ENCODE assay signal across 8 mouse cellular contexts in the genomic region with DNA sequence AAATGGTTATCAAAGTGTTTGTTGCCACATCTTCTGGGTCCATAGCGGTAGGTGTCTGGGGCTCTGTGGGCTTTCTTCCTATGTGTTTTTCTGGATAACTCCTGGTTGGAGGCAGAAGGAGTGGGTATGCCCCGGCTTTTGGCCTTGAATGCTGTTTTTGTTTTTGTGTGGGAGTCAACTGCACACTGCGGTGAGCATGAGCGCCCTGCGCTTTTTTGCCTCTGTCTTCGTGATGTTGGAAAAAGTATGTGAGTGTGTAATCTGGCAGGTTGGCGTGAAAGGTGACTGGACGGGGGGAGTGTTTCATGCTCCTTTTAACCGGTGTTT. TPM values are rescaled to one million over a fixed set of nuclear protein-coding genes. Genes with fewer than 3 reads are reported as not detected.
DNase-seq lines count a peak whose midpoint lies in the region; ATAC-seq lines count a peak whose summit lies in the region.

No protein-coding gene starts in this region.

- no peaks in the 10 kb centered on the region for H3K9me3 ChIP-seq in heart, embryonic 15.5 days (replicated peaks)
- no peaks in the 10 kb centered on the region for H3K9me3 ChIP-seq in embryonic facial prominence, embryonic 10.5 days
- H3K9me3 ChIP-seq in hindbrain, embryonic 16.5 days (ENCODE audit: control insufficient read depth, low read length), result no peaks in the 10 kb centered on the region
- H3K9me3 ChIP-seq in midbrain, embryonic 14.5 days (ENCODE audit: control insufficient read depth, low read length), result no peaks in the 10 kb centered on the region

- peak overlapping the region; percentile 97 for H3K27ac ChIP-seq in heart, embryonic 15.5 days
- peak overlapping the region; percentile 72 for H3K27ac ChIP-seq in embryonic facial prominence, embryonic 10.5 days (replicated peaks)
- no peak overlapping the region for H3K27ac ChIP-seq in hindbrain, embryonic 16.5 days (ENCODE audit: low read depth, low read length)
- no peak overlapping the region for H3K27ac ChIP-seq in midbrain, embryonic 14.5 days (replicated peaks; ENCODE audit: low read depth, low read length)

- no peak for DNase-seq in heart, postnatal 4 days
- DNase-seq in embryonic facial prominence, embryonic 10.5 days (ENCODE audit: low spot score), result no peak
- no peak for DNase-seq in midbrain, embryonic 14.5 days
- DNase-seq in right cerebral cortex, adult 18-20 months, result no peak
- no peak for DNase-seq in gastrocnemius, adult 18-20 months (ENCODE audit: low spot score)
- DNase-seq in cerebellum, adult 11 months, result no peak

- no peaks in the 10 kb centered on the region for H3K36me3 ChIP-seq in heart, embryonic 15.5 days
- H3K36me3 ChIP-seq in embryonic facial prominence, embryonic 10.5 days (replicated peaks), result no peaks in the 10 kb centered on the region
- H3K36me3 ChIP-seq in hindbrain, embryonic 16.5 days (ENCODE audit: control insufficient read depth, insufficient read depth, low read length), result no peaks in the 10 kb centered on the region
- no peaks in the 10 kb centered on the region for H3K36me3 ChIP-seq in midbrain, embryonic 14.5 days (ENCODE audit: control insufficient read depth, insufficient read depth, low read length)

- no peak for ATAC-seq in heart, embryonic 15.5 days (replicated peaks; ENCODE audit: insufficient number of reproducible peaks, insufficient read depth, low FRiP score, low read depth)
- no peak; the same call in 1 of the 2 replicates for ATAC-seq in hindbrain, embryonic 16.5 days
- peak; percentile 14; the same call in 1 of the 2 replicates for ATAC-seq in midbrain, embryonic 14.5 days (ENCODE audit: low FRiP score, low TSS enrichment)

- peak overlapping the region; percentile 57 for H3K4me3 ChIP-seq in heart, embryonic 15.5 days
- peak overlapping the region; percentile 51 for H3K4me3 ChIP-seq in embryonic facial prominence, embryonic 10.5 days
- H3K4me3 ChIP-seq in hindbrain, embryonic 16.5 days (ENCODE audit: low read length), result peak overlapping the region; percentile 26
- peak overlapping the region; percentile 14 for H3K4me3 ChIP-seq in midbrain, embryonic 14.5 days (replicated peaks; ENCODE audit: low read depth, low read length)

- no peaks in the 10 kb centered on the region for H3K27me3 ChIP-seq in heart, embryonic 15.5 days
- peaks cover 11% of the 10 kb centered on the region; the same call in 1 of the 2 replicates for H3K27me3 ChIP-seq in embryonic facial prominence, embryonic 10.5 days (replicated peaks; ENCODE audit: low read depth, poor library complexity, severe bottlenecking)
- H3K27me3 ChIP-seq in hindbrain, embryonic 16.5 days (replicated peaks; ENCODE audit: control insufficient read depth, insufficient read depth, low read length), result no peaks in the 10 kb centered on the region
- no peaks in the 10 kb centered on the region for H3K27me3 ChIP-seq in midbrain, embryonic 14.5 days (ENCODE audit: control insufficient read depth, insufficient read depth, low read length)

- H3K4me2 ChIP-seq in heart, embryonic 15.5 days, result peak overlapping the region; percentile 63
- peak overlapping the region; percentile 58 for H3K4me2 ChIP-seq in hindbrain, embryonic 16.5 days (ENCODE audit: low read length)
- H3K4me2 ChIP-seq in midbrain, embryonic 14.5 days (ENCODE audit: low read length), result peak overlapping the region; percentile 48

- H3K4me1 ChIP-seq in heart, embryonic 15.5 days (replicated peaks), result peaks cover 18% of the 10 kb centered on the region
- H3K4me1 ChIP-seq in embryonic facial prominence, embryonic 10.5 days, result peaks cover 19% of the 10 kb centered on the region
- peaks cover 7% of the 10 kb centered on the region; the same call in 1 of the 2 replicates for H3K4me1 ChIP-seq in hindbrain, embryonic 16.5 days (ENCODE audit: control insufficient read depth, insufficient read depth, low read depth, low read length)
- peaks cover 7% of the 10 kb centered on the region for H3K4me1 ChIP-seq in midbrain, embryonic 14.5 days (ENCODE audit: control insufficient read depth, insufficient read depth, low read length)

- 16% methylated on average over 9 of the region's 9 CpGs for WGBS in heart, embryonic 15.5 days
- WGBS in embryonic facial prominence, embryonic 10.5 days, result 39% methylated on average over 9 of the region's 9 CpGs
- WGBS in hindbrain, embryonic 16.5 days, result 34% methylated on average over 9 of the region's 9 CpGs
- WGBS in midbrain, embryonic 14.5 days, result 27% methylated on average over 9 of the region's 9 CpGs

- peak overlapping the region; percentile 71 for H3K9ac ChIP-seq in heart, embryonic 15.5 days
- H3K9ac ChIP-seq in hindbrain, embryonic 16.5 days (ENCODE audit: low read depth, low read length), result peak overlapping the region; percentile 4
- no peak overlapping the region for H3K9ac ChIP-seq in midbrain, embryonic 14.5 days (replicated peaks; ENCODE audit: low read length)

RNA-seq across cellular contexts. Expression of gene Sh3bgr, which starts 0.4 kb away (rescaled TPM):
- polyA plus RNA-seq in heart, embryonic 15.5 days (2015; fragmentation: Nextera tagmentation; extraction: Ambion mirVana), result 413 and 595 TPM in 2 replicates
- 100 to 1,000 TPM; 519 to 549 TPM for total RNA-seq in heart, postnatal 4 days (2021)
- 1.5 and 1.7 TPM in 2 replicates for polyA plus RNA-seq in embryonic facial prominence, embryonic 10.5 days (2016; fragmentation: Nextera tagmentation; extraction: Ambion mirVana)
- polyA plus RNA-seq in hindbrain, embryonic 16.5 days (2015; fragmentation: Nextera tagmentation; extraction: Ambion mirVana), result 1.8 and 4.2 TPM in 2 replicates
- 1.6 and 2.1 TPM in 2 replicates for polyA plus RNA-seq in midbrain, embryonic 14.5 days (2014; fragmentation: Nextera tagmentation; extraction: Ambion mirVana)
- 1,000 to 10,000 TPM in 1 of 2 experiments, 100 to 1,000 TPM in 1; 908 to 1,105 TPM for total RNA-seq in gastrocnemius, adult 18-20 months (2021)

RNA-seq across cellular contexts. Expression of gene Lca5l, which starts 8.6 kb away (rescaled TPM):
- 1.2 and 1.5 TPM in 2 replicates for polyA plus RNA-seq in heart, embryonic 15.5 days (2015; fragmentation: Nextera tagmentation; extraction: Ambion mirVana)
- 1 to 10 TPM; 1.5 to 1.7 TPM for total RNA-seq in heart, postnatal 4 days (2021)
- polyA plus RNA-seq in embryonic facial prominence, embryonic 10.5 days (2016; fragmentation: Nextera tagmentation; extraction: Ambion mirVana), result 0.80 and 0.85 TPM in 2 replicates
- 1.6 and 1.7 TPM in 2 replicates for polyA plus RNA-seq in hindbrain, embryonic 16.5 days (2015; fragmentation: Nextera tagmentation; extraction: Ambion mirVana)
- polyA plus RNA-seq in midbrain, embryonic 14.5 days (2014; fragmentation: Nextera tagmentation; extraction: Ambion mirVana), result 1.7 and 2.1 TPM in 2 replicates
- under 1 TPM; 0.55 to 0.73 TPM for total RNA-seq in gastrocnemius, adult 18-20 months (2021)

RNA-seq across cellular contexts. Expression of gene B3galt5, which starts 34.9 kb away (rescaled TPM):
- 0.16 and 1.6 TPM in 2 replicates for polyA plus RNA-seq in heart, embryonic 15.5 days (2015; fragmentation: Nextera tagmentation; extraction: Ambion mirVana)
- not detected for total RNA-seq in heart, postnatal 4 days (2021)
- 0.24 and 0.32 TPM in 2 replicates for polyA plus RNA-seq in embryonic facial prominence, embryonic 10.5 days (2016; fragmentation: Nextera tagmentation; extraction: Ambion mirVana)
- polyA plus RNA-seq in hindbrain, embryonic 16.5 days (2015; fragmentation: Nextera tagmentation; extraction: Ambion mirVana), result 6.0 and 6.4 TPM in 2 replicates
- polyA plus RNA-seq in midbrain, embryonic 14.5 days (2014; fragmentation: Nextera tagmentation; extraction: Ambion mirVana), result 3.2 and 3.6 TPM in 2 replicates
- total RNA-seq in gastrocnemius, adult 18-20 months (2021), result not detected

RNA-seq across cellular contexts. Expression of gene Wrb, which starts 55.5 kb away (rescaled TPM):
- polyA plus RNA-seq in heart, embryonic 15.5 days (2015; fragmentation: Nextera tagmentation; extraction: Ambion mirVana), result 49.2 and 52.8 TPM in 2 replicates
- 10 to 100 TPM; 20.4 to 20.6 TPM for total RNA-seq in heart, postnatal 4 days (2021)
- polyA plus RNA-seq in embryonic facial prominence, embryonic 10.5 days (2016; fragmentation: Nextera tagmentation; extraction: Ambion mirVana), result 86.2 and 94.3 TPM in 2 replicates
- 227 and 233 TPM in 2 replicates for polyA plus RNA-seq in hindbrain, embryonic 16.5 days (2015; fragmentation: Nextera tagmentation; extraction: Ambion mirVana)
- polyA plus RNA-seq in midbrain, embryonic 14.5 days (2014; fragmentation: Nextera tagmentation; extraction: Ambion mirVana), result 229 and 232 TPM in 2 replicates
- total RNA-seq in gastrocnemius, adult 18-20 months (2021), result 10 to 100 TPM; 12.6 to 13.0 TPM

Comparison
In these comparisons a context has a peak if more than half of its experiments do, and no peak if none do; other contexts are left out.
1. H3K27ac ChIP-seq: peak in heart, embryonic 15.5 days (single experiment) and embryonic facial prominence, embryonic 10.5 days (single experiment); none in hindbrain, embryonic 16.5 days (single experiment) and midbrain, embryonic 14.5 days (single experiment).
2. RNA of gene Sh3bgr, which starts 0.4 kb away (polyA plus RNA-seq): 413 to 595 TPM in heart, embryonic 15.5 days; 1.8 to 4.2 TPM in hindbrain, embryonic 16.5 days, 1.5 to 1.7 TPM in embryonic facial prominence, embryonic 10.5 days and 1.6 to 2.1 TPM in midbrain, embryonic 14.5 days; every median in the first group is over 10 times any median in the second.
3. Peak in every context shown above with its lines, with median percentiles within 50 percentile points of each other: H3K4me2 ChIP-seq and H3K4me3 ChIP-seq.